Mouse (Mus musculus): ENCODE results near the gene C2. TPM values are rescaled to one million over a fixed set of nuclear protein-coding genes. Genes with fewer than 3 reads are reported as not detected.
A peak's percentile ranks its signal among the peaks of the same experiment; 100 is the strongest.

Gene C2
- polyA plus RNA-seq, 1 experiment from 2014 or later: 1.4 TPM

DNA sequence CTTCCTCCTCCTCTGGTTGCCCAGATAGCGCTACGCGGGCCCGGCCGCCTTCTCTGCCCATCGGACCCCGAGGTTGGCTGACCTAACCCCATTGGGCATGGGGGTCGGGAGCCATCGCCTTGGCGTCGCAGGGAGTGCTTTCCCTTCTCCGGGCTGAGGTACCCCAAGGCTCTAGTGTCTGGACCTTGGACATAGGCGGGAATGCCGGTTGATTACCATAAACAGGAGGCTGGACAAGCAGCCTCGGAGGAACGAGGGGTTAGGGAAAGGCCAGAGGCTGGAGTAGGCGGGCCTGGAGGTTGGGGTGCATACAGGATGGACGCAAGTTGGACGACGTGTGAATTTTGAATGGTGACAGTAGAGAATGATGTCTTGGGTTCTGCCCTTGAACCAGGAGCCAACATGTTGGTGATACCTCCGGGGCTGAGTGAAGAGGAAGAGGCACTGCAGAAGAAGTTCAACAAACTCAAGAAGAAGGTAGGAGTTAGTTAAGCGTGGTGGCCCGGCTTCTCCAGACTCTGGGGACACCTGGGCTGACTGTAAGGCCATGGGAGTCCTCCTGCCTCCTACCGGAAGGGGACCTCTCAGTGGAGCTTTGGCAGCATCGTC lies 47.4 kb downstream of the C2 start:
- no peak; the same call in 1 of the 2 replicates for ATAC-seq
- Histone ChIP-seq H3K9ac (ENCODE audit: low read length) (peak overlapping the region; percentile 88), H3K4me2 (ENCODE audit: low read length) (peak overlapping the region; percentile 98), H3K4me3 (ENCODE audit: low read depth, low read length) (peak overlapping the region; percentile 64), H3K36me3 (ENCODE audit: control insufficient read depth, insufficient read depth, low read length) (peaks cover 60% of the 10 kb centered on the region), H3K27ac (ENCODE audit: low read depth, low read length) (no peak overlapping the region), H3K27me3 (replicated peaks; ENCODE audit: control insufficient read depth, insufficient read depth, low read length) (no peaks in the 10 kb centered on the region), H3K4me1 (ENCODE audit: control insufficient read depth, insufficient read depth, low read length) (peaks cover 17% of the 10 kb centered on the region), H3K9me3 (replicated peaks; ENCODE audit: control insufficient read depth, low read length) (no peaks in the 10 kb centered on the region)
- WGBS: 1% methylated on average over 25 of the region's 25 CpGs
- DNase-seq (ENCODE audit: low spot score): no peak

DNA sequence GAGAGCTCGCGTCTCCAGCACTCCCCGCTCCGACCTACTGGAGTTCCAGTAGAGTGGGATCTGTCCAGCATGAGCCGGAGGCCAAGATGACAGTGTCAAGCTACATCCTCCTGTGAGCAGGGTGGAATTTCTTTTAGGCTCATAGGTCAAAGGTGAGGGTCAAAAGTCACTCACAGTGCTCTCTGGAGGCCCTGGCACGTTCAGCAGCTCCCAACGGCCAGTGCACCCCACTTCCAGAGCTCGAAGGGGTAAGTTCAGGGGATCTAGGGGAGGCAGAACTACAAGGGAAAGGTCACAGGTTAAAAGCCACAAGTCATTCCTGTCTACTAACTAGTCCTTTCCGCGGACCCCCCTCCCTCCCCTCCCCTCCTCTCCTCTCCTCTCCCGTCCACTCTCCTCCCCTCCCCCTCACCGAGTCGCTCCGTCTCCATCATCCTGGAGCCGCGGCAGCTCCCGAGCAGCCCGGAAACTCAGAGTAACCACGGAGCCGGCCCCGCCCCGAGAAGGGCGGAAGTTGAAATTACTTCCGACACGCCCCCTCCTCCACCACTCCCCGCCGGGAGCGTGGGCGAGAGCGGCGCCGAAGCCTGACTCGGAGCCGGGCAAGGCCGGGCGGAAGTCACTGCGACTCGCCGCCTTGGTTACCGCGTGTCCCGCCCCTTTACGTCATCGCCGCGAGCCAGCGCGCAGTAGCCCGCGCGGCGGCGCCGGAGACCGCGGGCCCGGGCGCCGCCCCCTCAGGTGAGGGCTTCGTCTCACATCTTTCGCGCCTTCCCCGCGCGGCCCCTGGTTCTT lies 48.1 kb downstream of the C2 start, which contains the start of the genes Skiv2l and Nelfe:
Gene Skiv2l (minus strand): TSS at position 489 of the 795 bp plus-strand sequence.
Gene Nelfe (plus strand): TSS at position 670 of the 795 bp plus-strand sequence.
- Histone ChIP-seq H3K9ac (ENCODE audit: low read length) (peak within 1 kb of the TSS; percentile 88), H3K27ac (ENCODE audit: low read depth, low read length) (peak within 1 kb of the TSS; percentile 39; the same call in 1 of the 2 replicates), H3K4me1 (ENCODE audit: control insufficient read depth, insufficient read depth, low read length) (peaks cover 17% of the 10 kb centered on the region), H3K27me3 (replicated peaks; ENCODE audit: control insufficient read depth, insufficient read depth, low read length) (no peaks in the 10 kb centered on the region), H3K4me3 (ENCODE audit: low read depth, low read length) (peak within 1 kb of the TSS; percentile 64), H3K9me3 (replicated peaks; ENCODE audit: control insufficient read depth, low read length) (no peaks in the 10 kb centered on the region), H3K36me3 (ENCODE audit: control insufficient read depth, insufficient read depth, low read length) (peaks cover 60% of the 10 kb centered on the region), H3K4me2 (ENCODE audit: low read length) (peak within 1 kb of the TSS; percentile 98)
- DNase-seq (ENCODE audit: low spot score) (peak; percentile 99), ATAC-seq (peak; percentile 98)
- WGBS: 1% methylated on average over 55 of the region's 65 CpGs

DNA sequence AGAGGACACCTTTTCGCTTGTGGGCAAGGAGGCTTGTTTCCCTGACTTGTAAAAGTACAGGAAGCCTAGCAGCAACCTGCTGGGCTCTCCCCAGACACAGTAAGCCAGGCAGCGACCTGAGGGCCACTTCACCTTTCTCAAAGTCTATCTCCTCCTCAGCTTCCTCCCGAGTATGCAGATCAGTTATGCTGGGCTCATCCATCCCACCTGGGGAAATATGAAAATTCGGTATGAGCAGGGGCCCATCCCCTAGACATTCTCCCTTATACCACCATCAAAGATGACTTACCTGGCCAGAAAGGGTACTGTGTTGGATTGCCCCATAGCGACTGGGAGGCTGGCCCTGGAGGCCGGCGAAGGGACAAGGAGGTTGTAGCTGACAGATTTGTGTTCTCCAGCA lies 50.5 kb downstream of the C2 start:
- Histone ChIP-seq H3K4me1 (ENCODE audit: control insufficient read depth, insufficient read depth, low read length) (peaks cover 17% of the 10 kb centered on the region), H3K27ac (ENCODE audit: low read depth, low read length) (no peak overlapping the region), H3K9me3 (replicated peaks; ENCODE audit: control insufficient read depth, low read length) (no peaks in the 10 kb centered on the region), H3K36me3 (ENCODE audit: control insufficient read depth, insufficient read depth, low read length) (peaks cover 62% of the 10 kb centered on the region), H3K27me3 (replicated peaks; ENCODE audit: control insufficient read depth, insufficient read depth, low read length) (no peaks in the 10 kb centered on the region), H3K9ac (ENCODE audit: low read length) (no peak overlapping the region), H3K4me3 (ENCODE audit: low read depth, low read length) (no peak overlapping the region), H3K4me2 (ENCODE audit: low read length) (no peak overlapping the region)
- DNase-seq (ENCODE audit: low spot score): no peak
- no peak for ATAC-seq
- WGBS: 93% methylated on average over 7 of the region's 7 CpGs

DNA sequence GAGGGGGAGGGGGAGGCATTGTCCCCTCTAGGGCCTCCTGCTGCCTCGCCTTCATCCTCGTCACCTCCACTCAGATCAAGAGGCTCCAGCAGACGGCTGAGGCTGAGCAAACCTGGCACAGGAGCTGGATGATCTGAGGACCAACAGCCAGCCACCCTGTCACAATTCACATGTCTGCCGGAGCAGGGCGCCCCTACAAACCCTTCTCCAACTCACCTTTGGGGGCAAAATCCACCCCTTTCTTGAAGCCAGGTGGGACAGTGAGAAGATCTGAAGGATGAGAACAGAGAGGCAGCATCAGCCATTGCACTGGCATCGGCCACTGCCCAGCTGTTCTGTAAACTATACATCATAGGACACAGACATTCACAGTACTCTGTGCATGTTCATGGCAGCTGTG lies 50.9 kb downstream of the C2 start:
- Histone ChIP-seq H3K27ac (ENCODE audit: low read depth, low read length) (no peak overlapping the region), H3K9me3 (replicated peaks; ENCODE audit: control insufficient read depth, low read length) (no peaks in the 10 kb centered on the region), H3K9ac (ENCODE audit: low read length) (no peak overlapping the region), H3K4me2 (ENCODE audit: low read length) (no peak overlapping the region), H3K27me3 (replicated peaks; ENCODE audit: control insufficient read depth, insufficient read depth, low read length) (no peaks in the 10 kb centered on the region), H3K4me1 (ENCODE audit: control insufficient read depth, insufficient read depth, low read length) (peaks cover 17% of the 10 kb centered on the region), H3K4me3 (ENCODE audit: low read depth, low read length) (no peak overlapping the region), H3K36me3 (ENCODE audit: control insufficient read depth, insufficient read depth, low read length) (peaks cover 63% of the 10 kb centered on the region)
- ATAC-seq: no peak
- WGBS: 85% methylated on average over 6 of the region's 6 CpGs
- DNase-seq (ENCODE audit: low spot score): no peak

DNA sequence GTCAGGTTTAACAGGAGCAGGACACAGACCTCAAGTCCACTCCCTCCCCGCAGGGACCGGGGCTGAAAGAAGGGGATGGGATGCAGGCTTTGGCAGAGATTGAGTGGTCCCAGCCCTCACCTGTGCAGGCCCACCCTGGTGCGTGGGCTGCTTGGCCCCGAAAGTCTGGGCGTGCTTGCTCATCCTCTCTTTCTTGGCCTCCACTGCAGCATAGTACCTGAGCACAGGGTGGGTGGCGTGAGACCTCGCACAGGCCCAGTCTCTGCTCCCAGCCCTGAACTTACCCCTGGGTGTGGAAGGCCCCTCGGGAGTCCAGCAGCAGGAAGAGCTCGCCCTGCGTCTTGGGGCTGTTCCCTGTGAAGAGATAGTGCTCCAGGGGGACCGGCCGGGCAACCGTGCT lies 53.2 kb downstream of the C2 start:
- WGBS: 93% methylated on average over 13 of the region's 13 CpGs
- DNase-seq (ENCODE audit: low spot score): no peak
- peaks cover 84% of the 10 kb centered on the region for H3K36me3 ChIP-seq (ENCODE audit: control insufficient read depth, insufficient read depth, low read length)
- no peaks in the 10 kb centered on the region for H3K9me3 ChIP-seq (replicated peaks; ENCODE audit: control insufficient read depth, low read length)
- H3K4me3 ChIP-seq (ENCODE audit: low read depth, low read length): no peak overlapping the region
- H3K9ac ChIP-seq (ENCODE audit: low read length): no peak overlapping the region
- H3K4me1 ChIP-seq (ENCODE audit: control insufficient read depth, insufficient read depth, low read length): peaks cover 5% of the 10 kb centered on the region; the same call in 1 of the 2 replicates
- no peak overlapping the region for H3K4me2 ChIP-seq (ENCODE audit: low read length)
- H3K27ac ChIP-seq (ENCODE audit: low read depth, low read length): no peak overlapping the region
- no peak for ATAC-seq
- no peaks in the 10 kb centered on the region for H3K27me3 ChIP-seq (replicated peaks; ENCODE audit: control insufficient read depth, insufficient read depth, low read length)

DNA sequence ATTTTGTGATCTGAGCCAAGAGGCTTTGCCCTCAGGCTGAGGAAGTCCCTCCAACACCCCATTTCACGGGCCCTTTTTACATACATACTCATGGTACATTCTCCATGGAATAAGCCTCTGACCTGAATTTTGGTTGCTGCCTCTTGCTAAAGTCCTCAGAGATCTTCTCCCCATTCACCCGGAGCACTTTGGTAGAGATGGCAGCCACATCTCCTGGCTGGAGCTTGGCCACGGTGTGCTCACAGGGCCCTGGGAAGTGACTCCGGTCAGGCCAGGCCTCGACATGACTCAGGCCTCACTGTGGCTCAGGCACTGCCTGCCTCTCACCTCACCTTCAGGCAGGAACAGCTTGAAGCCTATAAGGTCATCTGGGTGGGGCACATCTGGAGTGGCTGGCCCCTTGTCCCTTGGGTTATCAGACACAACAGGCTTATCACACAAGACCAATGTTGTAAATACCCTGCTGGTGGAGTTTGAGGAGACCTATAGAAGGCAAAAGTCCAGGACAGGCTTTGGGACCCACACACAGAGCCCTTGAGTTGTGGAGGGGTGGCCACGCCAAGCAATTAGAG lies 57.2 kb downstream of the C2 start:
- no peak overlapping the region for H3K27ac ChIP-seq (ENCODE audit: low read depth, low read length)
- no peaks in the 10 kb centered on the region for H3K9me3 ChIP-seq (replicated peaks; ENCODE audit: control insufficient read depth, low read length)
- no peaks in the 10 kb centered on the region for H3K27me3 ChIP-seq (replicated peaks; ENCODE audit: control insufficient read depth, insufficient read depth, low read length)
- H3K4me3 ChIP-seq (ENCODE audit: low read depth, low read length): no peak overlapping the region
- 87% methylated on average over 6 of the region's 6 CpGs for WGBS
- peaks cover 74% of the 10 kb centered on the region for H3K36me3 ChIP-seq (ENCODE audit: control insufficient read depth, insufficient read depth, low read length)
- H3K4me2 ChIP-seq (ENCODE audit: low read length): no peak overlapping the region
- no peak overlapping the region for H3K9ac ChIP-seq (ENCODE audit: low read length)
- ATAC-seq: no peak
- DNase-seq (ENCODE audit: low spot score): no peak
- H3K4me1 ChIP-seq (ENCODE audit: control insufficient read depth, insufficient read depth, low read length): peaks cover 10% of the 10 kb centered on the region

DNA sequence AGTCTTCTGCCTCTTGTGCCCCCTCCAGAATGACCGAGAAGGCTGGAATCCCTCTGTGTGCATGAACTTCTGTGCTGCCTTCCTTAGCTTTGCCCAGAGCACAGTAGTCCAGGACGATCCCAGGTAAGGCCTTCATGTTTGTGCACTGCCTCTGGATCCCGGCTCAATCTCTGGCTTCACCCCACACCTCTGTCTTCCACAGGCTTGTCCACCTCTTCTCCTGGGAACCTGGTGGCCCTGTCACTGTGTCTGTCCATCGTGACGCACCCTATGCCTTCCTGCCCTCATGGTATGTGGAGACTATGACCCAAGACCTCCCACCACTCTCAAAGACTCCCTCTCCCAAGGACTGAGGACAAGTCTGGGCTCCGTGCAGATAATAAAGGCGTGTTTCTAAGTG lies 59.3 kb downstream of the C2 start:
- H3K9me3 ChIP-seq (replicated peaks; ENCODE audit: control insufficient read depth, low read length): no peaks in the 10 kb centered on the region
- peaks cover 60% of the 10 kb centered on the region for H3K36me3 ChIP-seq (ENCODE audit: control insufficient read depth, insufficient read depth, low read length)
- no peak overlapping the region for H3K4me3 ChIP-seq (ENCODE audit: low read depth, low read length)
- no peak overlapping the region for H3K9ac ChIP-seq (ENCODE audit: low read length)
- no peaks in the 10 kb centered on the region for H3K27me3 ChIP-seq (replicated peaks; ENCODE audit: control insufficient read depth, insufficient read depth, low read length)
- H3K4me1 ChIP-seq (ENCODE audit: control insufficient read depth, insufficient read depth, low read length): peaks cover 13% of the 10 kb centered on the region
- 89% methylated on average over 7 of the region's 7 CpGs for WGBS
- DNase-seq (ENCODE audit: low spot score): no peak
- H3K27ac ChIP-seq (ENCODE audit: low read depth, low read length): no peak overlapping the region
- ATAC-seq: no peak
- H3K4me2 ChIP-seq (ENCODE audit: low read length): no peak overlapping the region

DNA sequence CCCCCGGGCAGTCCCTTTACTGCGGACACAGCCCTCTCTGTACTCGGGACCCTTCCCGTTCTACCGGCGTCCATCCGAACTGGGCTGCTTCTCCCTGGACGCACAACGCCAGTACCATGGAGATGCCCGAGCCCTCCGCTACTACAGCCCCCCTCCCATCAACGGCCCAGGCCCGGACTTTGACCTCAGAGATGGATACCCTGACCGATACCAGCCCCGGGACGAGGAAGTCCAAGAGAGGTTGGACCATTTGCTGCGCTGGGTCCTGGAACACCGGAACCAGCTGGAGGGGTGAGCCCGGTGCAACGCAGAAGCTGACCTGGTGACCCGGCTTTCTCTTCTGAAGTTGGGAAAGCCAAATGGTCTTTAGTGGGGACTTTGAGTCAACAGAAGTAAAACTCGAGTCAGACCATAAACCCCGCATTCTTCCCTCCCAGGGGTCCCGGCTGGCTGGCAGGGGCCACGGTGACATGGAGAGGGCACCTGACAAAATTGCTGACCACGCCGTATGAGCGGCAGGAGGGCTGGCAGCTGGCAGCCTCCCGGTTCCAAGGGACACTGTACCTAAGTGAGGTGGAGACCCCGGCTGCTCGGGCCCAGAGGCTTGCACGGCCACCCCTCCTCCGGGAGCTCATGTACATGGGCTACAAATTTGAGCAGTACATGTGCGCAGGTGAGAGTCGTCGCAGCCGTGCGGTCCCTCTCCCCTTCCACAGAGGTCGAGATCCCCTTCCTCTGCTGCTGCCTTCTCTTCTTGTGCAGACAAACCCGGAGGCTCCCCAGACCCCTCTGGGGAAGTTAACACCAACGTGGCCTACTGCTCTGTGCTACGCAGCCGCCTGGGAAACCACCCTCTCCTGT lies 60.4 kb downstream of the C2 start:
- H3K4me2 ChIP-seq (ENCODE audit: low read length): peak overlapping the region; percentile 99
- 0 out of 2 replicates have a peak, but pooled peaks have one; percentile 3 for ATAC-seq
- H3K27ac ChIP-seq (ENCODE audit: low read depth, low read length): no peak overlapping the region
- H3K36me3 ChIP-seq (ENCODE audit: control insufficient read depth, insufficient read depth, low read length): peaks cover 54% of the 10 kb centered on the region
- H3K4me1 ChIP-seq (ENCODE audit: control insufficient read depth, insufficient read depth, low read length): peaks cover 13% of the 10 kb centered on the region
- H3K4me3 ChIP-seq (ENCODE audit: low read depth, low read length): peak overlapping the region; percentile 73
- peak overlapping the region; percentile 80 for H3K9ac ChIP-seq (ENCODE audit: low read length)
- 45% methylated on average over 43 of the region's 43 CpGs for WGBS
- no peak for DNase-seq (ENCODE audit: low spot score)
- no peaks in the 10 kb centered on the region for H3K9me3 ChIP-seq (replicated peaks; ENCODE audit: control insufficient read depth, low read length)
- no peaks in the 10 kb centered on the region for H3K27me3 ChIP-seq (replicated peaks; ENCODE audit: control insufficient read depth, insufficient read depth, low read length)

All from forebrain, embryonic 14.5 days (tissue).